Mouse (Mus musculus): ENCODE data around the gene Slc25a33.

- TF ChIP-seq EP300 (IDR thresholded peaks at IDR 0.05; ENCODE audit: low read depth): no peak
- TF ChIP-seq CTCF (IDR thresholded peaks at IDR 0.05; ENCODE audit: low read depth): no peak
Measured at GRCm38 (mm10) chr4:149722104-149723020, 51.7 kb downstream of the Slc25a33 start.
